ENCODE assay signal across 8 mouse cellular contexts in genomic region chr17:26508345-26508960, GRCm38 (mm10). TPM values are rescaled to one million over a fixed set of nuclear protein-coding genes. Genes with fewer than 3 reads are reported as not detected.
DNase-seq lines count a peak whose midpoint lies in the region; ATAC-seq and TF ChIP-seq lines count a peak whose summit lies in the region.

No protein-coding gene starts in this region.

- TF ChIP-seq CTCF in G1E (IDR thresholded peaks at IDR 0.05; ENCODE audit: low read depth, low read length), result no peak
- TF ChIP-seq CTCF in forebrain, postnatal 0 days (IDR thresholded peaks at IDR 0.05; ENCODE audit: low read depth), result no peak

- ATAC-seq in G1E (ENCODE audit: extremely low read depth, insufficient number of reproducible peaks, low FRiP score, poor library complexity, severe bottlenecking), result peak; percentile 70
- peak; percentile 84 for ATAC-seq in forebrain, postnatal 0 days
- peak; percentile 80 for ATAC-seq in lung, embryonic 15.5 days (ENCODE audit: borderline replicate concordance, extremely low read depth, low FRiP score, low TSS enrichment)

- peak overlapping the region; percentile 90 for H3K4me3 ChIP-seq in G1E (ENCODE audit: low read depth, low read length)
- H3K4me3 ChIP-seq in forebrain, postnatal 0 days (ENCODE audit: low read depth, low read length), result peak overlapping the region; percentile 76
- peak overlapping the region; percentile 62 for H3K4me3 ChIP-seq in lung, embryonic 15.5 days

- H3K27me3 ChIP-seq in G1E (ENCODE audit: insufficient read depth, low read length), result no peaks in the 10 kb centered on the region
- H3K27me3 ChIP-seq in forebrain, postnatal 0 days (ENCODE audit: insufficient read depth, low read length), result no peaks in the 10 kb centered on the region
- no peaks in the 10 kb centered on the region for H3K27me3 ChIP-seq in lung, embryonic 15.5 days

- peaks cover 16% of the 10 kb centered on the region for H3K36me3 ChIP-seq in G1E (replicated peaks)
- H3K36me3 ChIP-seq in forebrain, postnatal 0 days (ENCODE audit: insufficient read depth), result no peaks in the 10 kb centered on the region
- 0 out of 2 replicates have a peak, but pooled peaks cover 3% of the 10 kb centered on the region for H3K36me3 ChIP-seq in lung, embryonic 15.5 days

- peak overlapping the region; percentile 98 for H3K9ac ChIP-seq in forebrain, postnatal 0 days
- H3K9ac ChIP-seq in lung, embryonic 15.5 days, result peak overlapping the region; percentile 81

- H3K9me3 ChIP-seq in G1E (replicated peaks), result no peaks in the 10 kb centered on the region
- no peaks in the 10 kb centered on the region for H3K9me3 ChIP-seq in forebrain, postnatal 0 days (ENCODE audit: low read length)
- H3K9me3 ChIP-seq in lung, embryonic 15.5 days, result no peaks in the 10 kb centered on the region

- DNase-seq in G1E (ENCODE audit: low spot score), result peak; percentile 92
- DNase-seq in cerebellum, adult 18-20 months, result peak; percentile 99 to 100
- peak; percentile 98 for DNase-seq in forebrain, postnatal 0 days
- DNase-seq in heart, postnatal 4 days, result peak; percentile 98
- DNase-seq in layer of hippocampus, adult 8-10 months (ENCODE audit: low spot score in 2 of 2), result peak; percentile 95 to 96
- peak; percentile 91 for DNase-seq in ovary, adult 18-20 months (ENCODE audit: low spot score)
- peak; percentile 97 for DNase-seq in thymus, postnatal 0 days (ENCODE audit: low spot score)

- H3K4me2 ChIP-seq in forebrain, postnatal 0 days (ENCODE audit: low read depth), result peak overlapping the region; percentile 84
- H3K4me2 ChIP-seq in lung, embryonic 15.5 days, result peak overlapping the region; percentile 88

- H3K4me1 ChIP-seq in G1E (ENCODE audit: insufficient read depth, low read depth, low read length), result peaks cover 75% of the 10 kb centered on the region
- peaks cover 27% of the 10 kb centered on the region for H3K4me1 ChIP-seq in forebrain, postnatal 0 days (ENCODE audit: insufficient read depth)
- H3K4me1 ChIP-seq in lung, embryonic 15.5 days, result peaks cover 78% of the 10 kb centered on the region

- H3K27ac ChIP-seq in forebrain, postnatal 0 days (ENCODE audit: low read depth, low read length), result peak overlapping the region; percentile 97
- H3K27ac ChIP-seq in lung, embryonic 15.5 days, result peak overlapping the region; percentile 98

- WGBS in forebrain, postnatal 0 days, result under 1% methylated on average over 58 of the region's 58 CpGs
- WGBS in lung, embryonic 15.5 days, result under 1% methylated on average over 58 of the region's 58 CpGs

RNA-seq across cellular contexts. Expression of gene Ergic1, which starts 52.8 kb away (rescaled TPM):
- total RNA-seq in G1E (2014; fragmentation: Nextera tagmentation) (92.7 and 103 TPM in 2 replicates), G1E (2017) (22.1 and 23.2 TPM in 2 replicates)
- 31.7 and 37.1 TPM in 2 replicates for polyA plus RNA-seq in G1E (2012)
- total RNA-seq in forebrain, postnatal 0 days (2014; rRNA removed), result 137 and 186 TPM in 2 replicates
- 103 and 106 TPM in 2 replicates for polyA plus RNA-seq in forebrain, postnatal 0 days (2015; fragmentation: Nextera tagmentation; extraction: Ambion mirVana)
- 100 to 1,000 TPM; 109 to 115 TPM for total RNA-seq in heart, postnatal 4 days (2021)
- total RNA-seq in layer of hippocampus, adult 8-10 months (2022), result 100 to 1,000 TPM; 118 to 152 (median 136) TPM
- polyA plus RNA-seq in lung, embryonic 15.5 days (2015; fragmentation: Nextera tagmentation; extraction: Ambion mirVana), result 97.3 and 102 TPM in 2 replicates
- polyA plus RNA-seq in thymus, postnatal 0 days (2015; fragmentation: Nextera tagmentation; extraction: Ambion mirVana), result 64.6 and 70.2 TPM in 2 replicates

RNA-seq across cellular contexts. Expression of gene Dusp1, which starts 53.5 kb away (rescaled TPM):
- total RNA-seq in G1E (2014; fragmentation: Nextera tagmentation) (41.8 and 43.0 TPM in 2 replicates), G1E (2017) (4.9 and 5.0 TPM in 2 replicates)
- 5.5 and 6.3 TPM in 2 replicates for polyA plus RNA-seq in G1E (2012)
- total RNA-seq in forebrain, postnatal 0 days (2014; rRNA removed), result 32.7 and 41.0 TPM in 2 replicates
- polyA plus RNA-seq in forebrain, postnatal 0 days (2015; fragmentation: Nextera tagmentation; extraction: Ambion mirVana), result 36.0 and 38.5 TPM in 2 replicates
- total RNA-seq in heart, postnatal 4 days (2021), result 10 to 100 TPM; 66.9 to 69.5 TPM
- total RNA-seq in layer of hippocampus, adult 8-10 months (2022), result 10 to 100 TPM; 13.6 to 22.6 (median 20.6) TPM
- polyA plus RNA-seq in lung, embryonic 15.5 days (2015; fragmentation: Nextera tagmentation; extraction: Ambion mirVana), result 23.1 and 25.9 TPM in 2 replicates
- polyA plus RNA-seq in thymus, postnatal 0 days (2015; fragmentation: Nextera tagmentation; extraction: Ambion mirVana), result 22.4 and 26.4 TPM in 2 replicates

Comparison
In these comparisons a context has a peak if more than half of its experiments do, and no peak if none do; other contexts are left out.
1. Peak in every context shown above with its lines: DNase-seq, ATAC-seq, H3K4me3 ChIP-seq and H3K27ac ChIP-seq.